Mouse (Mus musculus): ENCODE measurements around the gene Vmn1r46.

DNA sequence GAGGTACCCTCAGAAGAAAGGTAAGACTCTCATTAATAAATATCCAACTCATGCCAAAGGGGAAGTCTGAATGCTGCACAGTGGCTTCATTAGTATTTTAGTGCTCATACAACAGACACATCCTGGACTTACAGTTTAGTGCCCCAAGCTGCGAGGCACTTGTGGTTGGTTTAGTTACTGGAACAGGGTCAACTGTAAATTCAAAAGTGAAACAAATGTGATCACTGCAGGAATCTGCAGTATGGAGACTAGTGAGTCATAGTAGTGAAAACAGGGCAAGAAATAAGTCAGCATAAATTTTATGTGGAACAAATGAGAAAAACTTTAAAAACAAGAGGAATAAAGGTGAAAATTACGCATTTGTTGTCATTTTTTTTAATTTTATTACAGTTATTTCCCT is 15.6 kb upstream of the Vmn1r46 start:
- no peak for TF ChIP-seq POLR2A (IDR thresholded peaks at IDR 0.05; ENCODE audit: extremely low read depth, insufficient read depth, low read length)
- TF ChIP-seq CTCF (IDR thresholded peaks at IDR 0.05; ENCODE audit: extremely low read depth, insufficient read depth, low read length), result no peak
